Mouse (Mus musculus): ENCODE results near the gene Hist1h3a. TPM values are rescaled to one million over a fixed set of nuclear protein-coding genes. Genes with fewer than 3 reads are reported as not detected.

Gene Hist1h3a
- total and polyA plus RNA-seq, 2 experiments = 2.0 to 18.3 TPM

DNA sequence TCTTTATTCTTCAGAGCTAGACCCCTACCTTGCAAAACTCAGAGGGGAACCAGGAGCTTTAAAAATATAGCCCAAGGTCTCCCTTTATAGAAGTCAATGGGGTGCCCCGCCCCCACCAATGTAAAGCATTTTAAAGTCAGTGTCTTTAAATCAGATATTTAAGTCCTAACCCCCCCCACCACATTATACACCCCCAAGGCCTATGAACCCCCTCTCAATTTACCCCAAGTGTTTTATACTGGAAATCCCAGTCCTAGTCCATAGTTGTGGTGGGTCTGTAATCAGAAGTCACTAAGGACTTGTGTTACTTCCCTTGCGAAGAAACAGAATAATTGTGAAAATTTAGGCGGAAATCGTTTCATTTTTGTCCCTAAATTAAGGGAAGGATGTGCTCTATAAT, 24.1 kb downstream of the Hist1h3a start:
- Histone ChIP-seq H3K4me1 (ENCODE audit: control insufficient read depth, insufficient read depth, low read length) (peaks cover 6% of the 10 kb centered on the region), H3K36me3 (ENCODE audit: control insufficient read depth, insufficient read depth, low read length) (no peaks in the 10 kb centered on the region), H3K79me2 (ENCODE audit: control insufficient read depth, insufficient read depth, low read length) (no peaks in the 10 kb centered on the region), H3K4me3 (ENCODE audit: insufficient read depth, low read depth, low read length) (peak overlapping the region; percentile 63; the same call in 1 of the 2 replicates), H3K27me3 (ENCODE audit: control insufficient read depth, insufficient read depth, low read length) (no peaks in the 10 kb centered on the region), H3K27ac (replicated peaks; ENCODE audit: insufficient read depth, low read depth, low read length) (no peak overlapping the region; the same call in 1 of the 2 replicates), H3K9ac (ENCODE audit: low read depth, low read length) (peak overlapping the region; percentile 67; the same call in 1 of the 2 replicates)
- DNase-seq (ENCODE audit: extremely low read depth, low read depth, low spot score) = no peak
- TF ChIP-seq POLR2A (IDR thresholded peaks at IDR 0.05; ENCODE audit: extremely low read depth, insufficient read depth, low read length) (no peak), CTCF (IDR thresholded peaks at IDR 0.05; ENCODE audit: low read depth, low read length) (no peak)
- WGBS = 25% methylated on average over 4 of the region's 4 CpGs

DNA sequence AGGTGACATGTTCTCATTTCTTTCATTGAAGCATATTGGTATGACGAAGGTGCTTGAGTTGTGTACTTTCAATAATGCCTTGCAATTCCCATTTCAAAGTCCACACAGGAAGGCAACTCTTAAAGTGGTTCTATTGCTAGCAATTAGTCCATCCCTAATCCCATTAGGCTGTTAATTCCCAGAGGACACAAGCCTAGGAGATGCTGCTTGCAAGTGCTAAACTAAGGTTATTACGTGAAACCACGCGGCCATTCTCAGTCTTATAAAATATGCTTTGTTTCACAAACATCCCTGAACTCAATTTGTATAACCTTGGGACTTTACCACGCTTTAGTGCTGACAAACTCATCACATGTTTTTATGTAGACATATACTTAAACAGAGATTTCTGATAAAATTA, 25.1 kb downstream of the Hist1h3a start:
- Histone ChIP-seq H3K27ac (replicated peaks; ENCODE audit: insufficient read depth, low read depth, low read length) (no peak overlapping the region), H3K36me3 (ENCODE audit: control insufficient read depth, insufficient read depth, low read length) (no peaks in the 10 kb centered on the region), H3K9ac (ENCODE audit: low read depth, low read length) (no peak overlapping the region), H3K79me2 (ENCODE audit: control insufficient read depth, insufficient read depth, low read length) (no peaks in the 10 kb centered on the region), H3K4me1 (ENCODE audit: control insufficient read depth, insufficient read depth, low read length) (peaks cover 8% of the 10 kb centered on the region), H3K27me3 (ENCODE audit: control insufficient read depth, insufficient read depth, low read length) (no peaks in the 10 kb centered on the region), H3K4me3 (ENCODE audit: insufficient read depth, low read depth, low read length) (no peak overlapping the region)
- no peak for TF ChIP-seq POLR2A (IDR thresholded peaks at IDR 0.05; ENCODE audit: extremely low read depth, insufficient read depth, low read length)
- no peak for TF ChIP-seq CTCF (IDR thresholded peaks at IDR 0.05; ENCODE audit: low read depth, low read length)
- DNase-seq (ENCODE audit: extremely low read depth, low read depth, low spot score) = peak; percentile 50
- WGBS = 71% methylated on average over 5 of the region's 5 CpGs

DNA sequence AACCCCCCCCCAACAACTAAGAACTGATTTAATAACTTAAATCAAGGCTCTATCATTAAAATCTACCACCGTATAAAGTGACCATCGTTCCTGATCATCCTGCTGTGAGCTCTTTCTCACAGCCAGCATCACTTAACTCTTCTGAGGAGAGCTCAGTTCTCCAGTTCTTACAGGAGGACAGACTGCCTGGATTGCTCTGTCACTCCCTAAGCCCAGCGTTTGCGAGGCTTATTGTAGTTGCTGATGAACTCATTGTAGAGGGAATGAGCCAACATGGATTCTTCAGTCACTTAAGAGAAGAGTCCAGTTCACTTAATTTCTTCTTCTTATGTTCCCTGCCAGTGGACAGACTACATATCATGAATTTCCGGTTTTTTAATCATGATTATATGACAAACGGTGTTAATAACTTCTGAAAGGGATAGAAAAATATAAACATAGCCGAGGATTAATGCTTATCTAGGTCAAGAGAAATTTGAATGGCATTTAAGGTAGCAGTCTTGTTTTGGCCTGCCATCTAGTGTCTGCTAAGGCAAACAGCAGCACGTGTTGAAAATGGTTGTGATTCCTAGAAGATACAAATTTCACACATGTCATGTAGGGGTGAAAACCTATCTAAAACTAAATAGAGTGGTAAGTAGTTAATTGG, 29.9 kb downstream of the Hist1h3a start:
- Histone ChIP-seq H3K9ac (ENCODE audit: low read depth, low read length) (peak overlapping the region; percentile 22), H3K27me3 (ENCODE audit: control insufficient read depth, insufficient read depth, low read length) (no peaks in the 10 kb centered on the region), H3K4me3 (ENCODE audit: insufficient read depth, low read depth, low read length) (no peak overlapping the region), H3K79me2 (ENCODE audit: control insufficient read depth, insufficient read depth, low read length) (no peaks in the 10 kb centered on the region), H3K4me1 (ENCODE audit: control insufficient read depth, insufficient read depth, low read length) (peaks cover 22% of the 10 kb centered on the region), H3K27ac (replicated peaks; ENCODE audit: insufficient read depth, low read depth, low read length) (peak overlapping the region; percentile 41), H3K36me3 (ENCODE audit: control insufficient read depth, insufficient read depth, low read length) (no peaks in the 10 kb centered on the region)
- 15% methylated on average over 8 of the region's 8 CpGs for WGBS
- peak; percentile 75 for DNase-seq (ENCODE audit: extremely low read depth, low read depth, low spot score)
- TF ChIP-seq CTCF (IDR thresholded peaks at IDR 0.05; ENCODE audit: low read depth, low read length) (peak; percentile 57), POLR2A (IDR thresholded peaks at IDR 0.05; ENCODE audit: extremely low read depth, insufficient read depth, low read length) (no peak)

DNA sequence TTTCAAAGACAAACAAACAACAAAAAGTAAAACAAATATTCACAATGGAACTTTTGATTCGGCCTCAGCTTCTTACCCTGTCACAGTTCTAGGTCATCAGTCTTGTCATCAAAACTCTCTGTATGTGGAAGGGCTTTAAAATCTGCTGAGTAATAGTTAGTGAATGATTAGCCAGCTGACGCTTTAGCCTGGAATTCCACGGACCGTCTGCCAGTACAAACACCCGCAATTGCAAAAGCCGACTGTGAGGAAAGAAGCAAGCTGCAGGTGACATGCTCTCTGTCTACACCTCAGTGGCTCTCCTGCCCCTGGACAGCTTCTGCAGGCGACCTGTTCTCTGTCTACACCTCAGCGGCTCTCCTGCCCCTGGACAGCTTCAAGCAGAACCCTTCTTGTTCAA, 31.7 kb downstream of the Hist1h3a start:
- peak; percentile 100 for DNase-seq (ENCODE audit: extremely low read depth, low read depth, low spot score)
- 11% methylated on average over 8 of the region's 8 CpGs for WGBS
- Histone ChIP-seq H3K27me3 (ENCODE audit: control insufficient read depth, insufficient read depth, low read length) (no peaks in the 10 kb centered on the region), H3K9ac (ENCODE audit: low read depth, low read length) (peak overlapping the region; percentile 17; the same call in 1 of the 2 replicates), H3K4me3 (ENCODE audit: insufficient read depth, low read depth, low read length) (peak overlapping the region; percentile 42), H3K36me3 (ENCODE audit: control insufficient read depth, insufficient read depth, low read length) (no peaks in the 10 kb centered on the region), H3K27ac (replicated peaks; ENCODE audit: insufficient read depth, low read depth, low read length) (peak overlapping the region; percentile 55), H3K79me2 (ENCODE audit: control insufficient read depth, insufficient read depth, low read length) (no peaks in the 10 kb centered on the region), H3K4me1 (ENCODE audit: control insufficient read depth, insufficient read depth, low read length) (peaks cover 20% of the 10 kb centered on the region)
- peak; percentile 69 for TF ChIP-seq POLR2A (IDR thresholded peaks at IDR 0.05; ENCODE audit: extremely low read depth, insufficient read depth, low read length)
- no peak for TF ChIP-seq CTCF (IDR thresholded peaks at IDR 0.05; ENCODE audit: low read depth, low read length)

DNA sequence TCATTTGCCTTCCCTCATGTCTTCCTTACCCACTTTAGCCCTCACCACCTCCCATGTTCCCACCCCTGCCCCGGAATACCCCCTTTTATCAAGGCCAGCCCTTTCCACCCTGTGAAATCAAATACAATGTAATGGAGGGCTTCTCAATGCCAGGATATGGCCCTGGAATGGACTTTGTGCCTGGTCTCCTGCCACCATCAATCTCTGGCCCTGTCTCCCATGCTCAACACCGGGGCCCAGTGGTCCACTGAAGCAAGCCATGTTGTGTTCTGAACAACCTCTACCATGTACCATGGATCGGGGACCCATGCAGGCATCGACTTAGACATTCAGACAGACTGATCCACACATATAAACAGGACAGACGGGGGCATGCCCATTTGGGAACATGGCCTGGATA, 32.5 kb downstream of the Hist1h3a start:
- Histone ChIP-seq H3K4me1 (ENCODE audit: control insufficient read depth, insufficient read depth, low read length) (peaks cover 23% of the 10 kb centered on the region), H3K4me3 (ENCODE audit: insufficient read depth, low read depth, low read length) (no peak overlapping the region), H3K79me2 (ENCODE audit: control insufficient read depth, insufficient read depth, low read length) (no peaks in the 10 kb centered on the region), H3K27ac (replicated peaks; ENCODE audit: insufficient read depth, low read depth, low read length) (peak overlapping the region; percentile 90), H3K36me3 (ENCODE audit: control insufficient read depth, insufficient read depth, low read length) (no peaks in the 10 kb centered on the region), H3K27me3 (ENCODE audit: control insufficient read depth, insufficient read depth, low read length) (no peaks in the 10 kb centered on the region), H3K9ac (ENCODE audit: low read depth, low read length) (no peak overlapping the region)
- TF ChIP-seq POLR2A (IDR thresholded peaks at IDR 0.05; ENCODE audit: extremely low read depth, insufficient read depth, low read length) (no peak), CTCF (IDR thresholded peaks at IDR 0.05; ENCODE audit: low read depth, low read length) (no peak)
- DNase-seq (ENCODE audit: extremely low read depth, low read depth, low spot score) = peak; percentile 76
- WGBS = 53% methylated on average over 5 of the region's 5 CpGs

DNA sequence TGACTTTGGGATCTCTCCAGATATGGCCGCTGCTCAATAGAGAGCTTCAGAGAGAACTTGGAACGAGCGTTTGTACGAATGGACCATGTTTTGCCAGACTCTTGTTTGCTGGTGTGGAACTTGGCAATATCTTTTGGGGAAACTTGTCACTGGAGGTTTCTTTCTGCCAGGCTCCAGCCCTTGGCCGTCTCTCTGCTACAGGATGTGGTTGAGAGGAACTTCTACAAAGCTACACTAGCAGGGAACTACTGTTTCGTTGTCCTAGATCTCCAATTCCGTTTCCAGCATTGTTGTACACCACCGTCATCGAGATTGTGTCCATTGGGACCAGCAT, 33.0 kb downstream of the Hist1h3a start:
- H3K9ac ChIP-seq (ENCODE audit: low read depth, low read length) = no peak overlapping the region
- no peaks in the 10 kb centered on the region for H3K27me3 ChIP-seq (ENCODE audit: control insufficient read depth, insufficient read depth, low read length)
- no peak for TF ChIP-seq CTCF (IDR thresholded peaks at IDR 0.05; ENCODE audit: low read depth, low read length)
- TF ChIP-seq POLR2A (IDR thresholded peaks at IDR 0.05; ENCODE audit: extremely low read depth, insufficient read depth, low read length) = no peak
- H3K79me2 ChIP-seq (ENCODE audit: control insufficient read depth, insufficient read depth, low read length) = no peaks in the 10 kb centered on the region
- 23% methylated on average over 9 of the region's 9 CpGs for WGBS
- no peaks in the 10 kb centered on the region for H3K36me3 ChIP-seq (ENCODE audit: control insufficient read depth, insufficient read depth, low read length)
- H3K27ac ChIP-seq (replicated peaks; ENCODE audit: insufficient read depth, low read depth, low read length) = peak overlapping the region; percentile 90
- DNase-seq (ENCODE audit: extremely low read depth, low read depth, low spot score) = peak; percentile 97
- peaks cover 25% of the 10 kb centered on the region for H3K4me1 ChIP-seq (ENCODE audit: control insufficient read depth, insufficient read depth, low read length)
- no peak overlapping the region for H3K4me3 ChIP-seq (ENCODE audit: insufficient read depth, low read depth, low read length)

Data from liver, adult 2 months (tissue).